Mouse (Mus musculus) liver (tissue): ENCODE results near the gene Mid1.
"Not testable (repeated sequence)": the region's sequence is repeated elsewhere in the genome, so short reads cannot be mapped to it uniquely, and the experiment has no call there.

Experiments used
- DNase-seq: peaks from one replicate; pipeline ENCODE4 v3.0.0-alpha.2; 2020; ENCODE audit warnings: mixed read lengths

The Mid1 gene

DNA sequence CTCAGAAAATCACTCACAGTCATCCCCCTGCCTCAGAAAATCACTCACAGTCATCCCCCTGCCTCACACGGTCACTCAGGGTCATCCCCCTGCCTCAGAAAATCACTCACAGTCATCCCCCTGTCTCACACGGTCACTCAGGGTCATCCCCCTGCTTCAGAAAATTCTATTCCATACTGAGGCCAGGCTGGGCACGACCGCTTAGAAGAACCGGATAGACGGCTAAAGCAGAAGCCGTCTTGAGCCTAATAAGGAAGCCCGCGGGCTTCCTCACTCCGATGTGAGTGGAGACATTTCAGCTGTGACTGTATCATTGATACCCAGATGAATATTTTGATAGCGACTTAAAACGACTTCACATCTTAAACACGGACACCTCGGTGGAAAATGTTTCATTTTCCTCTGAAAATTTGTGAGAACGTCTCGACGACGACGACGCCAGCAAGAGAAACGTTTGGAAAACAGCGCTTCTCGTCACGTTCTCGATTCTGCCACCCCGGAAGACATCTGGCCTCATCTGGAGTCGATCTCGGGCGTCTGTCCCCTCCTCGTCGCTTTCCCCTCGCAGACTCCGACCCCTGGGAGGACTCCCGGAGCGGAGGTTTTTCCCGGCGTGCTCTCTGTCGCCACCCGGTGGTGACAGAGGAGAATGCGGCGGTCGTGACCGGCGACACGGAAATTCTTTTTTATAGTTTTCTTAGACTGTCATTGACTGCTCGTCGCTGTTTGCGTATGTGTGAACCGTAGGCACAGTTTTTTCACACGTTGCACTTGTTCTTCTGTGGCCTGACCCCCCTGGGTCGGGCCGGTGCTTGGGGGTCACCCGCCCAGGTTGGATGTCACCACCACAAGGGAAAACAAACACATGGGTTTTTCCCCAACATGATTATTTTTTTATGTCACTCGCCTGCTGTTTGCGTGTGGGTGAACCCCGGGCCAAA, 305.0 kb downstream of the Mid1 start:
- not testable (repeated sequence) for DNase-seq

- DNase-seq, result not testable (repeated sequence)
Measured at GRCm38 (mm10) chrX:169991128-169991873, 306.3 kb downstream of the Mid1 start.

GRCm38 (mm10) chrX:169992086-169992930, 307.3 kb downstream of the Mid1 start:
- DNase-seq, result not testable (repeated sequence)

- DNase-seq, result not testable (repeated sequence)
Measured at GRCm38 (mm10) chrX:169992951-169993547, 308.1 kb downstream of the Mid1 start.

DNA sequence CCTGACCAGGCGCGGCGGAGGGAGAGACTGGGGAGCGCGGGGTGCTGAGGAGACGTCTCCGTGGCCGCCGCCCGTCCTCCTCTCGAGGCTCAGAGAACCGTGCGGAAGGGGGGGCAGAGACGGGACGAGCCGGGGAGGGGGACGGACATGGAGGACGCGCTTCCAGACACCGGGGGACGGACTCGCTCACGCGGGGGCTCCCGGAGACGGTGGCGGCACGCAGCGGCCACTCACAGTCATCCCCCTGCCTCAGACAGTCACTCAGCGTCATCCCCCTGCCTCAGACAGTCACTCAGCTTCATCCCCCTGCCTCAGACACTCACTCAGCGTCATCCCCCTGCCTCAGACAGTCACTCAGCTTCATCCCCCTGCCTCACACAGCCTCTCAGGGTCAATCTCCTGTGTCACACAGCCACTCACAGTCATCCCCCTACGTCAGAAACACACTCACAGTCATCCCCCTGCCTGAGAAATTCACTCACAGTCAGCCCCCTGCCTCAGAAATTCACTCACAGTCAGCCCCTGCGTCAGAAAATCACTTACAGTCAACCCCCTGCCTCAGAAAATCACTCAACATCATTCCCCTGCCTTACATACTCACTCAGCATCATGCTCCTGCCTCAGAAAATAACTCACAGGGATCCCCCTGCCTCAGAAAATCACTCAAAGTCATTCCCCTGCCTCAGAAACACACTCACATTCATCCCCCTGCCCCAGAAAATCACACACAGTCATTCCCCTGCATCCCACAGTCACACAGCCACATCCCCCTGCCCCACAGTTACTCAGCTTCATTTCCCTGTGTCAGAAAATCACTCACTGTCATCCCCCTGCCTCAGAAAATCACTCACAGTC, 309.2 kb downstream of the Mid1 start:
- not testable (repeated sequence) for DNase-seq

GRCm38 (mm10) chrX:169994866-169995711, 310.1 kb downstream of the Mid1 start:
- DNase-seq, result not testable (repeated sequence)

- DNase-seq, result not testable (repeated sequence)
Measured at GRCm38 (mm10) chrX:169995909-169996521, 311.0 kb downstream of the Mid1 start.

DNA sequence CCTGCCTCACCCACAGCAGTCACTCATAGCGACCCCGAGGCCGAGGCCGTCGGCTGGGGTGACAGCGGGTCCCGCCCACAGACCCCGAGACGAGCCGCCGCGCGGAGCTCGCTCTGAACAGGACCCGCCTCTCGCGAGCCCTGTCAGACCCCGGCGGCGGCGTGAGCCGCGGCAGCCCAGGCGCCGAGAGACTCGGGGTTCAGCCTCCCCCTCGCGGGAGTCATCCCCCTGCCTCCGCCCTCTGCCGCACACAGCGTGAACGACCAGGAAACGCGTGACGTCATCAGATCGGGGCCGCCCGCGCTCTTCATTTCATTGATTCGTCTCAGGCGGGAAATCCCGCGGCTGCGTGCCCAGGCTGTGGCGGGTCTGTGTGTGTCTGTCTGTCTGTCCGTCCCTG, 311.9 kb downstream of the Mid1 start:
- DNase-seq, result not testable (repeated sequence)

DNA sequence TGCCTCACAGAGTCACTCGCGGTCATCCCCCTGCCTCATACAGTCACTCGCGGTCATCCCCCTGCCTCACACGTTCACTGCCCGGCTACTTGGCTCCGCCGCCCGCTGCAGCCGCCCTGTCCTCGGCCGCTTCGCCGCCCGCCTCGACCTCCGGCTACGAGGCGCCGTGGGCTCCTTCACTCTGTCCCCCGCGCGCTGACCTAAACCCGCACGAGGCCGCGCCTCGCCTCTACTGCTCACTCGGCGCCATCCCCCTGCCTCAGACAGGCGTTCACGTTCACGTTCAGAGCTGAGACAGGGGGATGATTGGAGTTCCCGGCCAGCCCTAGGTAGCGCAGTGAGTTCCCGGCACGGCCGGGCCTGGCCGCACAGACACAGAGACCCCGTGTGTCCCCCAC, 312.5 kb downstream of the Mid1 start:
- DNase-seq, result not testable (repeated sequence)

- DNase-seq, result peak; percentile 89
Measured at GRCm38 (mm10) chrX:169997854-169998456, 313.0 kb downstream of the Mid1 start.

DNA sequence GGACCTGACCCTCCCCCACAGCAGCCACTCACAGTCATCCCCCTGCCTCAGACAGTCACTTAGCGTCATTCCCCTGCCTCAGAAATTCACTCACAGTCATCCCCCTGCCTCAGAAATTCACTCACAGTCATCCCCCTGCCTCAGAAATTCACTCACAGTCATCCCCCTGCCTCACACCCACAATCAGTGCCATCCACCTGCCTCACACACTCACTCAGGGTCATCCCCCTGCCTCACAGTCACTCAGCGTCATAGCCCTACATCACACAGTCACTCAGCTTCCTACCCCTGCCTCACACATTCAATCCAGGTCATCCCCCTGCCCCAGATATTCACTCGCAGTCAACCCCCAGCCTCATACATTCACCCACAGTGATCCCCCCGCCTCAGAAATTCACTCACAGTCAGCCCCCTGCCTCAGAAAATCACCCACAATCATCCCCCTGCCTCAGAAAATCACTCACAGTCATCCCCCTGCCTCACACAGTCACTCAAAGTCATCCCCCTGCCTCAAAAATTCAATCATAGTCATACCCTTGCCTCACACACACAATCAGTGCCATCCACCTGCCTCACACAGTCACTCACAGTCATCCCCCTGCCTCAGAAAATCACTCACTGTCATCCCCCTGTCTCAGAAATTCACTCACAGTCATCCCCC, 313.7 kb downstream of the Mid1 start:
- not testable (repeated sequence) for DNase-seq

- not testable (repeated sequence) for DNase-seq
Measured at GRCm38 (mm10) chrX:169999226-169999883, 314.4 kb downstream of the Mid1 start.

GRCm38 (mm10) chrX:169999912-170000641, 315.1 kb downstream of the Mid1 start:
- DNase-seq, result not testable (repeated sequence)

DNA sequence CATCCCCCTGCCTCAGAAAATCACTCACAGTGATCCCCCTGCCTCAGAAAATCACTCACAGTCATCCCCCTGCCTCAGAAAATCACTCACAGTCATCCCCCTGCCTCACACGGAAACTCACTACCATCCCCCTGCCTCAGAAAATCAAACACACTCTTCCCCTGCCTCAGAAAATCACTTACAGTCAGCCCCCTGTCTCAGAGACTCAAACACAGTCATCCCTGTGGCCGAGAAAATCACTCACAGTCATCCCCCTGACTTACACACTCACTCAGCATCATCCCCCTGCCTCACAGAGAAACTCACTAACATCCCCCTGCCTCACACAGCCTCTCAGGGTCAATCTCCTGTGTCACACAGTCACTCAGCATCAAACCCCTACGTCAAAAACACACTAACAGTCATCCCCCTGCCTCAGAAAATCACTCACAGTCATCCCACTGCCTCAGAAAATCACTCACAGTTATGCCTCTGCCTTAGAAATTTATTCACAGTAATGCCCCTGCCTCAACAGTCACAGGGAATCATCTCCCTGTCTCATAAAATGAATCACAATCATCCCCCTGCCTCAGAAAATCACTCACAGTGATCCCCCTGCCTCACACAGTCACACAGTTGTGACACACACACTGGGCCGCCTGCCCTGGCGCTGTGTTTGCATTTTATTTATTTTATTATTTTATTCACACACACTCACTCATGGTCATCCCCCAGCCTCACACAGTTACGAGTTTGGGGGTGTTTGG, 315.8 kb downstream of the Mid1 start:
- DNase-seq, result not testable (repeated sequence)

GRCm38 (mm10) chrX:170001388-170001695, 316.3 kb downstream of the Mid1 start:
- DNase-seq, result not testable (repeated sequence)

GRCm38 (mm10) chrX:170002510-170003197, 317.7 kb downstream of the Mid1 start:
- not testable (repeated sequence) for DNase-seq
